Mouse (Mus musculus) brain, embryonic 18.5 days (tissue): Measurements from ENCODE around the gene Tmem216.

ENCODE experiments used
- DNase-seq: peaks from one replicate; pipeline ENCODE4 v3.0.0-alpha.2; 2012; ENCODE audit warnings: low read depth, low spot score

The Tmem216 gene

GRCm38 (mm10) chr19:10555624-10556510 is at the start of gene Tmem216:
TSS of gene Tmem216 (minus strand) at chr19:10556238.
- DNase-seq: peak; percentile 67

- peak; percentile 93 for DNase-seq
These were observed 49.4 kb upstream of the Tmem216 start, which contains the start of the genes Ddb1 and Tkfc for GRCm38 (mm10) chr19:10605293-10605900. TSS of gene Ddb1 (plus strand) at chr19:10605327. TSS of gene Tkfc (minus strand) at chr19:10605654.

GRCm38 (mm10) chr19:10604534-10604933 is 48.5 kb upstream of the Tmem216 start:
- DNase-seq: no peak

- DNase-seq: no peak
These were observed 47.9 kb upstream of the Tmem216 start for GRCm38 (mm10) chr19:10603660-10604523.

GRCm38 (mm10) chr19:10602787-10603186 is 46.7 kb upstream of the Tmem216 start:
- DNase-seq: peak; percentile 75

DNA sequence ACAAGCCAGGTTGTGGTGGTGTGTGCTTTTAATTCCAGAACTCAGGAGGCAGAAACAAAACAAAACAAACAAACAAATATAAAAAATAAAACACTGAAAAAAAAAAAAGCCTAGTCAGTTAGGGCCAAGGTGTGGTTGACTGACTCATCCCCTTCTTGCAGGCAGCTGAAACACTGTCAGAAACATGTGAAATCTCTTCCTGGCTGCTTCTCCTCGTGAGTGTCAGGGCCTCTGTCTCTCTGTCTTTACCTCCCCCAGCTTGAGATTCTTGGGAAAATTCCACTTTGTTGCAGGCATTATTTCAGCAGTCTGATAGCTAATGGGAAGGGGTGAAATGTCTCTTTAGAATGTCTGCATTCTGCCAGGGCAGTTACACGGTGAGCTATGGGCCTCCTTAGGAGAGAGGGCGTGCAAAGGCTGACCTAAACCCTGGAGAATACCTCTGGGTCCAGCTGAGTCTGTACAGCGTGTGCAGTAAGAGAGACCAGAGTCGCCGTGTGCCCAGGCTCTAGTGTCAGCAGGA is 46.3 kb upstream of the Tmem216 start:
- DNase-seq: no peak

DNA sequence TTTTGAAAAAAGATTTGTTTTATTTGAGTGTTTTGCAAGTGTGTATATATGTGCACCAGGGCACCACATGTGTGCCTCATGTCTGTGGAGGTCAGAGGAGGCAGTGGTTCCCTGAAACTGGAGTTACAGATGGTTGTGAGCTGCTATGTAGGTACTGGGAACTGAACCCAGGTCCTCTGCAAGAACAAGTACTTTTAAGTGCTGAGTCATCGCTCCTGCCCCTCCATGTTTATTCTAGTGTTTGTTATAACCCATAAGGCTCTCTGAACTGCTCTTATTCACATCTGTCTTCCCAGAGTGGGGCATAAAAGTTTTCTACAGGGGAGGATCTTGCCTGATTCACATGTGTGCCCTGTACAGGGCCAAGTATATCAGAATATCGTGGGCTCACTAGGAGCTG is 43.6 kb upstream of the Tmem216 start:
- DNase-seq: no peak

DNA sequence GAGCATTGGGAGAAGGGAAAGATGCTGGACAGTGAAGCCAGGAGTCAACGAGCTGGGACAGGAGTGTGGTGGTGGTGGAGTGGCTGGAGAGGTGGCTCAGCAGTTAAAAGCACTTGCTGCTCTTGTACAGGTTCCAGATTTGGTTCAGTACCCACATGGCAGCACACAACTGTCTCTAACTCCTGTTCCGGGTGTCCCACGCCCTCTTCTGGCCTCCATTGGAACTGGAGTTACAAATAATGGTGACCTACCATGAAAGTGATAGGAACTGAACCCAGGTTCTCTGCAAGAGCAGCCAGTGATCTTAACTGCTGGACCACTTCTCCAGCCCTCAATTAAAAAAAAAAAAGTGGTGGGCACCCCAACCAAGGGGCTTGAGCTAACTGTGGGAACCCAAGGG is 42.1 kb upstream of the Tmem216 start:
- no peak for DNase-seq

DNA sequence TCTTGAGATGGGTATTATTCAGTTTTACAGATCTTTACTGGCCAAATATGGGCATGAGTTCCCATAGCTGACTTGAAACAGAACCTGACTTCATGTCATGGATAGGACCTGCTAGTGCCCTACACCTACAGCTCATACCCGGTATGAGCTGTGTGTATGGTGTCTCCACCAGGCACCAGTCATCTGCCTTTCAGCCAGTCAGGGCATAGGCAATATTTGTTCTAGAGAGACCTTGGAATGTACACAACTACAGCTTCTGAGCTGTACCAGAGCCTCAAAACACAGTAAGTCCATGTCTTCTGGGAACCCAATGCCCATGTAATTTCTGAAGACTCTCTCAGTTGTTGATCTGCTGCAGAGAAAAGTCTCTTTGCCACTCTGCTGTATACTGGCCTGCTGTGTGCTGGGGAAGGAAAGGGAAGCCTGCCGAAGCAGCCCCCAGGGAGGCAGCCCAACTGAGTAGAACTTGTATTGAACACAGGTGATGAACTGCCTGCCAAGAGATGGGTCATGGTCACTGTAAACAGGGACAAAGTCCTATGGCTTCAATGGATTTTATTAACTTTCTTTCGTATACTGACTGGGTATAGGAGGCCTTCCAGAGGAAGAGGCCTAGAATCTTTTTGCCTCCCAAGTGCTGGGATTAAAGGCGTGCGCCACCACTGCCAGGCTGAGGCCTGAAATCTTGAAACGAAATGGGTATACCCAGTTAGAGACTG is 35.8 kb upstream of the Tmem216 start:
- DNase-seq: no peak

DNA sequence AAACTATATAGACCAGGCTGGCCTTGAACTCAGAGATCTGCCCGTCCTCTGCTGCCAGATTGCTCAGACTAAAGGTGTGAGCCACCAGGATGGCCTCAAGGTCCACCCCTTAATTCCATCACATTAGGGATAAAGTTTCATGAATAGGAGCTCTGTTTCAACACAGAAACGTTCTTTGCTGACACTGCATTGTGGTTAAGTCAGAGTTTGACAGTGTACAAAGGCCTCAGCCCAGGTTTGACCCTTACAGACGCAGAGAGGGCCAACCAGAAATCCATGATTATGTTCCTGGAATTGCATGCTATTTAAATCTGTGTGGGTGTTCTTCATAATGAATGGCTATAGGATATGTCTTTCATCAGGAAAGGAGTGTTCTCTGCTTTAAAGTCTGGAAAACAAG is 34.3 kb upstream of the Tmem216 start:
- DNase-seq: no peak

- DNase-seq: no peak
These were observed 33.3 kb upstream of the Tmem216 start for GRCm38 (mm10) chr19:10589127-10589857.

DNA sequence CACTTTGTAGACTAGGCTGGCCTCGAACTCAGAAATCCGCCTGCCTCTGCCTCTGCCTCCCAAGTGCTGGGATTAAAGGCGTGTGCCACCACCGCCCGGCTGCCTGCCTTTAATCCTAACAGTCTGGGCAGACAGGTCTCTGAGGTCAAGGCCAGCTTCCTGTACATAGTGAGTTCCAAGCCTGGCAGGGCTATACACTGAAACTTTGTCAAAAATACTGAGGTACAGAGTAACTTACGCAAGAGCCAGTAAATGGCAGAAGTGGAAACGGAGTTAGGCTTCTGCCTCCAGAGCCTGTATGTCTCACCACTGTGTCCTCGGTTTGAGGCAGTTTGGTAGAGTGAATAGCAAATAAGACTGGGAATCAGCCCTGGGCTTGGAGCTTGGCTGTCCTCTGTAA is 31.2 kb upstream of the Tmem216 start:
- no peak for DNase-seq

DNA sequence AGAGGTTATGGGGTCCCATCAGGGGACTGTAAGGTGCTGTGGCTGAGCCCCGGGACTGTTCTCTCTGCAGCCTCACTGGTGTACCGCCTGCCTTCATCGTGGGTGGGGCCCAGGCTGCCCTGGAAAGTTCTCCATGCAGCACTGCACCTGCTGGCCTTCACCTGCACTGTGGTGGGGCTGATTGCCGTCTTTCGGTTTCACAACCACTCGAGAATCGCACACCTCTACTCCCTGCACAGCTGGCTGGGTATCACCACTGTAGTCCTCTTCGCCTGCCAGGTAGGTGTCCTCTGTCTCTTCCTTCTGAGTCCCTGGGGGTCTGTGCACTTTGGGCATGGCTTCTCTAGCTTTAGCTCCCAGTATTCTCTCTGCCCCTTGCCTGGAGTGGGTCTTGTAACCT is 29.1 kb upstream of the Tmem216 start:
- no peak for DNase-seq

DNA sequence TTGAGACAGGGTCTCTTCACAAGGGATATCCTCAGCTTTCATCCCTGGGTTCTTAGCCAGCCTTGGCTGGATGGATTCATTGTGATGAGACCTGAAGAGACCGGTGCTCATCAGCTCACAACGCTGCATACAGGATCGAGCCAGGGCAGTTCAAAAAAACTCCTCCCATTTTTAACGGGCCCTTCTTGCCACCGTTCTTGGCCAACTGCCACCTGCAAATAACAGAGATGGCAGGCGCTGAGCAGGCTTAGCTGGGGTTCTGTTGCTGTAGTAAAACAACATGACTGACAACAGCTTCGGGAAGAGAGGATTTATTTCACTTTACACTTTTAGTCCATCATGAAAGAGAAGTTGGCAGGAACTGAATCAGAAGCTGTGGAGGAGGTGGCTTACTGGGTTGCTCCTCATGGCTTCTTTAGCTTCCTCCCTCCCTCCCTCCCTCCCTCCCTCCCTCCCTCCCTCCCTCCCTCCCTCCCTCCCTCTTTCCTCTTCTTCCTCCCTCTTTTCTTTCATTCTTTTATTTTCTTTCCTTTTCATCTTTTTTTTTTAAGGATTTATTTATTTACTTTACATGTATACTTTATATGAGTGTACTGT is 27.6 kb upstream of the Tmem216 start:
- DNase-seq: no peak

GRCm38 (mm10) chr19:10581984-10582383 is 25.9 kb upstream of the Tmem216 start:
- no peak for DNase-seq

DNA sequence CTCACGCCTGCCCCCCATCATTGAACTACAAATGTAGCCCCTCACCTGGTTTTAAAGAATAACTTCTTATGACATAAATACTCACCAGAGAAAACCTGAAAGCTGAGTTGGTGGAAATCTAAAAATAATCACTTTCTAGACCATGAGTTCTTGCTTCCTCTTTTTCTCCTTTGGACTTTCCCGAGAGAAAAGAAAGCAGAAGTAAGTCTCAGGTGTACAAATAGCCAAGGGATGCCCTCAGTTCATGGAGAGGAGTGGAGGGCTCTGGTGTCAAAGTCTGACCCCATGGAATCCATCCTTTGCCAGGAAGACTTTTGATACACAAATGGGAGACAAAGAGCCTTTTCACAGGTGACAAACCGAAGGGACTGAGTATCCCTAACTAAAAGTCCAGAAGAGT is 24.7 kb upstream of the Tmem216 start:
- DNase-seq: no peak

GRCm38 (mm10) chr19:10580102-10580501 is 24.1 kb upstream of the Tmem216 start:
- DNase-seq: no peak

DNA sequence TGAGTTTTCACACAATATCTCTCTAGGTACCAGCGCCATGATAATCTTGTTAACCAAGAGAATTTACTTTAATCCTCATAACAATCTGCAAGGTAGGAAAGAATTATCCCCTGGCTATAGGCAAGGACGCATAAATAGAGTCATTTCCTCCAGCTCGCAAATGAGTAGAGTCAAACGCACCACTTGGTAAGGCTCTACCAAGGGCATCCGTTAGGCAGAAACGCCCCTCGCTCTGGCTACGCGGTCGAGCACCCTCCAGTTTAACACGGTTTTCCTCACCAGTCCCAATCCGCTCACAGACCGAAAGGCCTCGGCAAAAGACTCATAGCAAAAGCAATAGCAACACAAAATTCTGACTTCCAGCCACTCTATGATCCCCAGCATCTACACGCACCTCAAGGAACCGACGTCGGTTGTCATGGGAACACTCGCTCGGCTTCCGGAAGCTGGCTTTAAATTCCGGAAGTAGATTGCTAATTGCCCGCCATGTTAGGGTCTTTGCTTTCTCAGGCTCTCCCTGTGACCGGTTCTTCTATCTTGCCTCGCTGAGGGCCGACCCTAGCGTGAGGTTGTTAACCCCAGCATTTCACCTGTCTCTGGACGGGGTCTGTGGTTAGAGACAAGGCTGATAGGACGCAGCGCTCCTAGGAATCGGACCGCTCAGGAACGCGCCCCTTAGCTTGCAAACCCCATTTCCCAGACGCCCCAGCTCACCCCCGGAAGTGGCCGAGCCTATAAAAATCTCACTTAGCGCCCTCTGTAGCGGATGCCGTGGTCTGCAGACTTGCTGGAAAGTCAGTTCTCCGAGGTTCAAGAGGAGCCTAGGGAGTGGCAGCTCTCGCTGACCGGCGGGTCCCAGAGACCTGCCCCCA is 20.9 kb upstream of the Tmem216 start, which contains the start of the genes Cyb561a3 and Tmem138:
Gene Cyb561a3, plus strand, starts transcription at position 483 of the 872 bp plus-strand sequence.
Gene Tmem138, minus strand, starts transcription at position 673 of the 872 bp plus-strand sequence.
- DNase-seq: peak; percentile 93

DNA sequence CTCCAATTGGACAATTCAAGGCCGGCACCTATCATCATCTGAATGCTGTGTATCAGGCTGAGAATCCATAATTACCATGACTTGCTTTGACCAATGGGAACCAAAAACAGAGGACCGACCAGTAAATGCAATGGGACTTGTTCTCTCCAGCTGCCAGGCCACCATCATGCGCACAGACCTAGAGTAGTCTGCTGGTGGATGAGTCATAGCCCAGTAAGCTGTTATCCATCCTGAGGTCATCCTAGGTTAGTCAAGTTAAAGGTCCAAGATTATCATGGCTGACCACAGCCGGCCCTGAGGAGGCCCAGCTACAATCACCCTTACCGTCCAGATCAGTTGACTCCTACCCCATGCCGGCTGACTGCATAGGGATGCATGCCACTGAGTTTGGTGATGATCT is 13.6 kb upstream of the Tmem216 start:
- no peak for DNase-seq
